Mouse (Mus musculus) lung, postnatal 4 days (tissue): ENCODE data around the gene Xrcc2.
A peak's percentile ranks its signal among the peaks of the same experiment; 100 is the strongest.

Source experiments
- DNase-seq, 2 experiments: peaks; one replicate each; pipeline ENCODE4 v3.0.0; 2021

The Xrcc2 gene

GRCm38 (mm10) chr5:25668306-25668705, 37.3 kb downstream of the Xrcc2 start:
- DNase-seq, result no peak

- DNase-seq, result no peak
Measured at GRCm38 (mm10) chr5:25666684-25667083, 38.9 kb downstream of the Xrcc2 start.

GRCm38 (mm10) chr5:25666108-25666507, 39.5 kb downstream of the Xrcc2 start:
- no peak for DNase-seq

GRCm38 (mm10) chr5:25665516-25665915, 40.1 kb downstream of the Xrcc2 start:
- no peak for DNase-seq

GRCm38 (mm10) chr5:25663165-25663564, 42.5 kb downstream of the Xrcc2 start:
- no peak for DNase-seq

- peak in 1 of 2 experiments; percentile 5 for DNase-seq
Measured at GRCm38 (mm10) chr5:25654578-25654987, 51.0 kb downstream of the Xrcc2 start.

- no peak for DNase-seq
Measured at GRCm38 (mm10) chr5:25653377-25653776, 52.2 kb downstream of the Xrcc2 start.

GRCm38 (mm10) chr5:25652435-25652834, 53.2 kb downstream of the Xrcc2 start:
- no peak for DNase-seq

GRCm38 (mm10) chr5:25645661-25646364, 59.8 kb downstream of the Xrcc2 start:
- no peak for DNase-seq

- DNase-seq, result no peak
Measured at GRCm38 (mm10) chr5:25644509-25644908, 61.1 kb downstream of the Xrcc2 start.

- no peak for DNase-seq
Measured at GRCm38 (mm10) chr5:25642741-25643140, 62.9 kb downstream of the Xrcc2 start.
